Mouse (Mus musculus) forebrain, embryonic 12.5 days (tissue): Measurements from ENCODE around the gene Ppy. TPM values are rescaled to one million over a fixed set of nuclear protein-coding genes. Genes with fewer than 3 reads are reported as not detected.

ENCODE experiments used
- ATAC-seq: fragments of 200-750 bp; cut with Nextera tagmentation; 2 replicates; pipeline ENCODE4 v1.8.0; 2017; ENCODE audit warnings: moderate TSS enrichment; ENCODE audit not compliant: low FRiP score
- H3K27ac ChIP-seq: fragments of 300-500 bp; sonication (generic); 2 replicates; pipeline ENCODE4 v1.5.1; 2016; ENCODE audit warnings: mild to moderate bottlenecking
- H3K27me3 ChIP-seq: fragments of 300-500 bp; sonication (generic); 2 replicates; pipeline ENCODE4 v1.6.1; 2016; ENCODE audit warnings: mild to moderate bottlenecking
- H3K36me3 ChIP-seq: fragments of 300-500 bp; sonication (generic); replicated peaks from 2 replicates; pipeline ENCODE4 v1.6.1; 2016; ENCODE audit warnings: mild to moderate bottlenecking
- H3K4me1 ChIP-seq: fragments of 300-500 bp; sonication (generic); 2 replicates; pipeline ENCODE4 v1.6.1; 2016
- H3K4me2 ChIP-seq: fragments of 300-500 bp; sonication (generic); 2 replicates; pipeline ENCODE4 v1.6.1; 2016; ENCODE audit warnings: mild to moderate bottlenecking, moderate library complexity
- H3K4me3 ChIP-seq: fragments of 300-500 bp; sonication (generic); replicated peaks from 2 replicates; pipeline ENCODE4 v1.5.1; 2016; ENCODE audit warnings: mild to moderate bottlenecking
- H3K9ac ChIP-seq: fragments of 300-500 bp; sonication (generic); 2 replicates; pipeline ENCODE4 v1.6.1; 2016; ENCODE audit warnings: mild to moderate bottlenecking
- H3K9me3 ChIP-seq: fragments of 300-500 bp; sonication (generic); 2 replicates; pipeline ENCODE4 v1.6.1; 2016
- WGBS: fragments of 180-500 bp; shearing (Covaris S2); methylation state at CpG from one replicate; pipeline ENCODE4 v1.1.7; 2016; 5-methylcytosine and 5-hydroxymethylcytosine counted together
- polyA plus RNA-seq: library from polyadenylated mRNA; unstranded; fragments of >200 nt; fragmentation: Nextera tagmentation; extraction: Ambion mirVana; gene quantifications from 2 replicates; pipeline ENCODE4 v1.2.1, GENCODE M21; 2016

Gene Ppy
- polyA plus RNA-seq, 1 experiment from 2014 or later: not detected

DNA sequence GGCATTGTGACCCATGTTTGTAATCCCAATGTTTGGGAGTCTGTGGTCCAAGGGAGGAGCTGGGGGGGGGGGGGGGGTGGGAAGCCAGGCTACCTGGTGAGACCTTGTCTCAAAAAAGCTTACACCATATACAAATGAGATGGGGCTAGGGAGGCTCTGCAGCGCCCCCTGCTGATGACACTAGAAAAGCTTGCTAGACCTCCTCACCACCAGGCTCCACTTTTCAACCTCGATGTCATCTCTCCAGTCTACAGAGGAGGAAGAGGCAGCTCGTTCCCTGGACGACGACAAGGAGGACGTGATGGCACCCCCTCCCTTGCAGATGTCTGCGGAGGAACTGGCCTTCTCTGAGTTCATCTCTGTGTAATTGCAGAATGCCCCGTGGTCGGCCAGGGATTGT lies 47.3 kb downstream of the Ppy start:
- H3K27ac ChIP-seq: no peak overlapping the region
- no peak overlapping the region for H3K4me2 ChIP-seq
- 0 out of 2 replicates have a peak, but pooled peaks cover 3% of the 10 kb centered on the region for H3K27me3 ChIP-seq
- H3K9ac ChIP-seq: no peak overlapping the region
- no peak for ATAC-seq
- H3K4me1 ChIP-seq: no peaks in the 10 kb centered on the region
- 29% methylated on average over 9 of the region's 9 CpGs for WGBS
- H3K36me3 ChIP-seq: peaks cover 16% of the 10 kb centered on the region
- H3K4me3 ChIP-seq: no peak overlapping the region
- no peaks in the 10 kb centered on the region for H3K9me3 ChIP-seq

DNA sequence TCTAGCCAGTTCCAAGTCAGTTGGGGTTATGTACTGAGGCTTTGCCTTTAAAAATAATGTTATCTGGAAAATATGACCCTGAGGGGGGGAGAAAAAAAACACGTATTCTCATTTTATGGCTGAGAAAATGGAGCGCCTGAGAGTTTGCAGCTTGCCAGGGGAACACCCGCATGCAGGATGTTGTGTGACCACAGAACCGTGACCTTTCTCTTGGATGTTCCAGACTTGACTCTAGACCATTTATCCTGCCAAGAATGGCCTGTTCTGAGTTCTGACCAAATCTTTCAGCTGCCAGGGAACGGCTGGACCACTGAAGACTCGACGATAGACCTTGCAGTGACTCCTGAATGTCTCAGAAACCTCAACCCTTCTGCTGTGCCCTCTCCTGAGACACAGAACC lies 47.9 kb downstream of the Ppy start:
- 89% methylated on average over 7 of the region's 7 CpGs for whole genome bisulfite sequencing
- Histone ChIP-seq H3K36me3 (peaks cover 10% of the 10 kb centered on the region; the same call in 1 of the 2 replicates), H3K9me3 (no peaks in the 10 kb centered on the region), H3K9ac (no peak overlapping the region), H3K4me1 (no peaks in the 10 kb centered on the region), H3K27ac (no peak overlapping the region), H3K27me3 (0 out of 2 replicates have a peak, but pooled peaks cover 3% of the 10 kb centered on the region), H3K4me2 (no peak overlapping the region), H3K4me3 (no peak overlapping the region)
- no peak for ATAC-seq

DNA sequence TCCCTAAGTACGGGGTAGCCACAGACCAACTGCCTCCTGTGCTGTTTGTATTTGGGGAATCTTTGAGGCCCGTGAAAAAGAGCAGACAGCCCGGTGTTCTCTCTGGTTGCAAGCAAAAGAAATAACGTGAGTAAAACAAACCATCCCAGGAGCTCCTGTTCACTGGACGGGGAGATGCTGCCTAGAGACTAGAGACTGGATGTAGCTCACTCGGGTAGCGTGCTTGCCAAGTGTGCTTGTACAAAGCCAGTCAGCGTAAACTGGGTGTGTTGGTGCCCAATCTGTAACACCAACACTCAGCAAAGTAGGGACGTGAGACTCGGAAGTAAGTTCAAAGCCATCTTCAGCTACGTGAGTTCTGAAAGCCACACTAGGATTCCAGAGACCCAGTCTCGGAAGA lies 48.4 kb downstream of the Ppy start:
- Histone ChIP-seq H3K27ac (no peak overlapping the region), H3K9me3 (no peaks in the 10 kb centered on the region), H3K4me1 (no peaks in the 10 kb centered on the region), H3K9ac (no peak overlapping the region), H3K4me3 (no peak overlapping the region), H3K36me3 (0 out of 2 replicates have a peak, but pooled peaks cover 5% of the 10 kb centered on the region), H3K27me3 (0 out of 2 replicates have a peak, but pooled peaks cover 3% of the 10 kb centered on the region), H3K4me2 (no peak overlapping the region)
- no peak for ATAC-seq
- WGBS: 84% methylated on average over 12 of the region's 12 CpGs

DNA sequence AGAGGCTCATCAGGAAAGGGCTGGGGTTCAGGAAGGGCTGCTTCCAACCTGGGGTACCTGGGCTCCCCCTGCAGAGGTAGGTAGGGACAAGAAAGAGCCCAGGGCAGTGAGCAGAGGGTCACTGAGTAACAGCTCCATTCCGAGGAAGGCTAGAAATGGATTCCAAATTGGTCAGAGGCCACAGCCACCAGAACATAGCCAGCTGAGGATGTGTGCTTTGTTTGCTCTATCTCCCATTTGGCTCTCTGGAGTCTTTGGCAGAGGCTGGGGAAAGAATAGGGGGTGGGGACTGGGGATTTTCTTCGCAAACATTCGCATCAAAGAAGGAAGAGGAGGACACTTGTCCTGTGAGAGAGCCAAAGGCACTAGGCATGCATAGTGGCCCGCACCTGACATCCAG lies 49.2 kb downstream of the Ppy start:
- Histone ChIP-seq H3K4me2 (no peak overlapping the region), H3K9ac (no peak overlapping the region), H3K4me3 (no peak overlapping the region), H3K27ac (no peak overlapping the region), H3K9me3 (no peaks in the 10 kb centered on the region), H3K4me1 (no peaks in the 10 kb centered on the region), H3K27me3 (0 out of 2 replicates have a peak, but pooled peaks cover 3% of the 10 kb centered on the region), H3K36me3 (0 out of 2 replicates have a peak, but pooled peaks cover 3% of the 10 kb centered on the region)
- 50% methylated on average over 4 of the region's 4 CpGs for WGBS
- no peak for ATAC-seq

DNA sequence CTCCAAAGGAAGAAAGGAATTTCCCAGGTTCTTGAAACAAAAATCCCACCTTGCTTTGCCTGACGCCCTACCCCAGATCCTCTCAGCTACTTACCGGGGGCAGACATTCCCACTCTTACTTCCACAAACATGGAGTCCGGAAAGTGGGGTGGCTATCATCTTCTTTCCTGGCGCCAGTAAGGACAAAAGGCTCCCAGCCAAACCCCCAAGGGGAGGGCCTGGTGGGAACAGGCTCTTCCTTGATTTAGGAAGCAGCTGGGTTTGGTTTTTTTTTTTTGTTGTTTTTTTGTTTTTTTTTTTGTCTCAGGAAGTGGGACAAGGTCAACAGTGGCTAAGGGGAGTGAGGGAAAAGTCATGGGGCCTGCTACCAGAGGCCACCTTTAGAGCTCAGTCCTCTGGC lies 49.6 kb downstream of the Ppy start:
- H3K36me3 ChIP-seq: no peaks in the 10 kb centered on the region
- no peaks in the 10 kb centered on the region for H3K4me1 ChIP-seq
- H3K4me3 ChIP-seq: no peak overlapping the region
- 75% methylated on average over 4 of the region's 4 CpGs for WGBS
- no peak overlapping the region for H3K27ac ChIP-seq
- no peak overlapping the region for H3K4me2 ChIP-seq
- H3K9me3 ChIP-seq: no peaks in the 10 kb centered on the region
- no peak overlapping the region for H3K9ac ChIP-seq
- ATAC-seq: no peak
- H3K27me3 ChIP-seq: 0 out of 2 replicates have a peak, but pooled peaks cover 3% of the 10 kb centered on the region

Other genes with a start within 250 kb of the Ppy start
- 0.17 and 0.60 TPM in 2 replicates for gene Meox1, start 206.9 kb downstream of the Ppy start, polyA plus RNA-seq
- 0.09 and 0.15 TPM in 2 replicates for gene Sost, start 134.3 kb downstream of the Ppy start, polyA plus RNA-seq
- not detected in 2 replicates for gene Cfap97d1, start 117.0 kb downstream of the Ppy start, polyA plus RNA-seq
- 9.0 and 9.8 TPM in 2 replicates for gene Dusp3, start 114.3 kb downstream of the Ppy start, polyA plus RNA-seq
- 35.7 and 37.6 TPM in 2 replicates for gene Mpp3, start 72.9 kb downstream of the Ppy start, polyA plus RNA-seq
- gene Cd300lg, start 59.8 kb downstream of the Ppy start, polyA plus RNA-seq: 0.17 and 0.23 TPM in 2 replicates
- gene Mpp2, start 12.8 kb downstream of the Ppy start, polyA plus RNA-seq: 24.9 and 27.9 TPM in 2 replicates
- not detected in 2 replicates for gene Pyy, start 6.5 kb upstream of the Ppy start, polyA plus RNA-seq
- gene Nags, start 44.2 kb upstream of the Ppy start, polyA plus RNA-seq: not detected in 2 replicates
- 35.7 and 36.3 TPM in 2 replicates for gene Tmem101, start 55.1 kb upstream of the Ppy start, polyA plus RNA-seq
- gene Lsm12, start 84.0 kb upstream of the Ppy start, polyA plus RNA-seq: 136 and 139 TPM in 2 replicates
- gene G6pc3, start 88.3 kb upstream of the Ppy start, polyA plus RNA-seq: 26.6 and 28.3 TPM in 2 replicates
- gene Hdac5, start 128.8 kb upstream of the Ppy start, polyA plus RNA-seq: 68.8 and 70.6 TPM in 2 replicates
- 18.5 and 19.4 TPM in 2 replicates for gene BC030867, start 147.6 kb upstream of the Ppy start, polyA plus RNA-seq
- not detected in 2 replicates for gene Asb16, start 167.4 kb upstream of the Ppy start, polyA plus RNA-seq
- 53.9 and 55.9 TPM in 2 replicates for gene Tmub2, start 183.6 kb upstream of the Ppy start, polyA plus RNA-seq
- gene Atxn7l3, start 195.3 kb upstream of the Ppy start, polyA plus RNA-seq: 22.4 and 22.6 TPM in 2 replicates
- 111 and 121 TPM in 2 replicates for gene Ubtf, start 218.4 kb upstream of the Ppy start, polyA plus RNA-seq